Mouse (Mus musculus): ENCODE data around the gene Prm1.

DNA sequence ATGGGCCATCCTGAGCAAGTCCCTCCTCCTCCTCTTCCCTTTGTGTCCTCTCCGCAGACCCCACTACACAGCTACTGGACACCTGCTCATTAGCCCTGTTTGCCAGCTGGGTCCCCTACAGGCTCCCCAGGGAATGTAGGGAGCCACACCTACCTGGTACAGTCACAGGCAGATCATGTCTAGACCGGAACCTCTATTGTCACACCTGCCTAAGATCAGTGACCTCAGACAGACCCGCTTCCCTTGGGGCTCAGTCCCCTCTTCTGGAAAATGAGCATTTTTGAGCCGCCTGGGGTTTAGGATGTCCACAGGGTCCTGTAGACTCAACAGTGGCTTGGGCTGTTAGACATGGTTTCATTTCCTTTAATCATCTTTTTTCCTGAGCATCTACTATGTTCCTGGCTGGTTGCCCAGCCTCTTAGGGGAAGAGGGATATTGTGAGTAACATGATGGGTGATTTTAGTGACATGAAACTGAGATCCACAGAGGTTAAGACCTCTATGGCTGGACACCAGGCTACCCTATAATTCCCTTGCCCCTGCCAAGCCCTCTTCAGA is 13.0 kb upstream of the Prm1 start:
- TF ChIP-seq UBTF (IDR thresholded peaks at IDR 0.05; ENCODE audit: low read depth, low read length) (no peak), CTCF (conservative IDR thresholded peaks at IDR 0.05 in 1 of 2, IDR thresholded peaks at IDR 0.05 in 1 of 2; ENCODE audit: low read depth in 2 of 2, low read length in 2 of 2) (no peak), MYC (IDR thresholded peaks at IDR 0.05; ENCODE audit: low read depth, low read length) (no peak)
